Mouse (Mus musculus): Measurements from ENCODE around the gene H2-T3.
A peak's percentile ranks its signal among the peaks of the same experiment; 100 is the strongest.
"Not testable (repeated sequence)": the region's sequence is repeated elsewhere in the genome, so short reads cannot be mapped to it uniquely, and the experiment has no call there.

Gene H2-T3

GRCm38 (mm10) chr17:36190169-36190507 lies at the start of gene H2-T3:
Gene H2-T3 (minus strand): TSS chr17:36190287.
- no peak for DNase-seq

GRCm38 (mm10) chr17:36237321-36237921 lies 47.3 kb upstream of the H2-T3 start:
- DNase-seq: no peak

DNA sequence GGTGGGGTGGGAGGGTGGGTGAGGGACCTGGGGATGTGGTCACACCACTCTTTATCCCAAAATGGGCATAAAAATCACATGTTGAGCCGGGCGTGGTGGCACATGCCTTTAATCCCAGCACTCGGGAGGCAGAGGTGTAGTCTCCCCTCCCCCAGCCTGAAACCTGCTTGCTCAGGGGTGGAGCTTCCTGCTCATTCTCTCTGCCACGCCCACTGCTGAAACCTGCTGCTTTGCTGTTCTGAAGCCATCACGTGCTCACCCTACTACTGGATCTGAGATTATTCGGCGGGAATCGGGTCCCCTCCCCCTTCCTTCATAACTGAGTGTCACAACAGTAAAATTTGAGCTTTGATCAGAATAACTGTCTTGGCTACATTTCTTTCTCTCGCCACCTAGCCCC lies 45.2 kb upstream of the H2-T3 start:
- DNase-seq: not testable (repeated sequence)

DNA sequence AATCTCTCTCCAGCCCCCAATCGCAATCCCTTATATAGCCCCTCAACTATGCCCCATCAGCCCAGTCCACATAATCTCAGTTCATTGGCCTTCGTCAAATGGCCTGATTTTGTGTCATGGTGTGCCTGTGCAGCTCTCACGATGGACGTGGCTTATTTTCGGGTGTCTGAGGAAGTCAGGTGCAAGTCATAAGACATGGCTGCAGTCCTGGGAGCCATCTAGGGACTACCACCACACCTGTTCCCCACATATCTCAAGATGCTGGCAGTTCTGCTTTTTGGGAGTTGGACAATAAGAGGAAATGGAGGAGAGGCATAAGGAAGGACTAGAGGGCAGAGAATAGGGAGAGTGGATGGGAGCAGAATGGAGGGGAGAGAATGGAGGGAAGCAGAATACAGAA lies 43.5 kb upstream of the H2-T3 start:
- no peak for DNase-seq

DNA sequence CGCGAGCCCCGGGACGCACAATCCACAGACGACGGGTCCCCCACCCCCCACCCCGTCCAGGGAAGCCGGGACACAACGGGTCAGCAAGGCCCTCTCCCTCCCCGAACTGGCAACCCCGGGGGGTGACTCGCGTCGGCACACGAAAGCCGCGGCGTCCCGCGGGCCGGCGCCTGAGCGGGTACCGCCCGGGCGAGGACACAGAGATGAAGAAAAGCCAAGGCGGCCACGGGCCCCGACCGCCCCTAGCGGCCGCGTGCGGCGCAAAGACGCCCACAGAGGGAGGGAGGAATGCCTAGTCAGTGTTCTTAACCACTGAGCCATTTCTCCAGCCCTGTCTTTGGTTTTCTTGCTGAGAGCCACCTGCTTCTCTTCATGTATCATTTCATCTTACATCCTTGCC lies 41.2 kb upstream of the H2-T3 start:
- peak; percentile 62 to 83 for DNase-seq

- DNase-seq: no peak
Observed at GRCm38 (mm10) chr17:36229046-36229445, 39.0 kb upstream of the H2-T3 start.

DNA sequence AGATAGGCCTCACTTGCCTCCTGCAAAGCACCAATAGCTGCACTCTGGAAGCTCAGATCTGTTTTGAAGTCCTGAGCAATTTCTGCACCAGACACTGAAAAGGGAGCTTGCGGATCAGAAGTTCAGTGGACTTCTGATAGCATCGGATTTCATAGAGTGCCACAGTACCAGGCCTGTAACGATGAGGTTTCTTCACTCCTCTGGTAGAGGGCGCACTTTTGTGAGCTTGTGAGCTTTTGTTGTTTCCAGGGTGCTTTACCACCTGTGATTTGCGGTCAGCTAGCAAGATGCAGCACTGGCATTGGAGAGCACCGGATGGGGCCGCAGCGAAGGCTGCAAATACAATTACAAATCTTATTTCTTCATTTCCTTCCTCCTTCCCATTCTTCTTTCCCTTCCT lies 36.8 kb upstream of the H2-T3 start:
- DNase-seq: no peak

GRCm38 (mm10) chr17:36225231-36225824 lies 35.2 kb upstream of the H2-T3 start:
- peak in 1 of 2 experiments; percentile 12 for DNase-seq

DNA sequence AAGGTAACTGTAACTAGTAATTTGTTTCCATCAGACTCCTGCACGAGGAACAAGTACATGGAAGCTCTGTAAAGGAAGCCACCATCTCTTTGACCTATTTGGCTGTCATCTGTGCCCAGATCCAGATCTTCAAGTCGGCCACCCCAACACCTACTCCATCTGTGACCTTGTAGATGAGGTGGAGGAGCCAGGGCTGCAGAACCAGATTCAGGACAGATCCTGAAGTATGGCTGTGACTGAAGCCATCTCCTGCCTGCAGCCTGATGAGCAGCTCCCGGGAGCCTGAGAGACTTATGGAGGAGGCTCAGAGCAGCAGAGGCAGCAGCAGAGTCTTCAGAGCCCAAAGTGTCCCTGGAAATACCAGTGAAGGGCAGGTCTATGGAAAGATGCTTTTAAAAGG lies 34.4 kb upstream of the H2-T3 start:
- no peak for DNase-seq

GRCm38 (mm10) chr17:36218594-36219155 lies 28.6 kb upstream of the H2-T3 start:
- DNase-seq: no peak

- DNase-seq: no peak
Observed at GRCm38 (mm10) chr17:36215586-36215985, 25.5 kb upstream of the H2-T3 start.

GRCm38 (mm10) chr17:36206846-36207245 lies 16.8 kb upstream of the H2-T3 start:
- DNase-seq: no peak

DNA sequence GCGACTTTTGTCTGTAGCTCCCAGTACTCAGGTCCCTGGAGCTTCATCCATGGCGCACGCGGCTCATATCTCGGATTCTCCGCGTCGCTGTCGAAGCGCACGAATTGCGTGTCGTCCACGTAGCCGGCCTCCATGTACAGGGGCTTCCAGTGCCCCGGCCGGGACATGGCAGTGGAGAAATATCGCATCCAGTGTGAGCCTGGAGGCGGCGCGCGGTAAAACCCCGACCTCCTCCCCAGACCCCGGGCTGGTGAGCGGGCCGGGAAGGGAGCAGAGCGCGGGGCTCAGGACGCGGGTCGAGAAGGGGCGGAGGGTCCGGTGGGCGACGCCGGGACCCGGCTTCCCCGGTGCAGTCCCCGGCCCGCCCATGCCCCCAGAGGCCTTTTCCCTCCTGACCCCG lies 15.8 kb upstream of the H2-T3 start:
- DNase-seq: no peak

DNA sequence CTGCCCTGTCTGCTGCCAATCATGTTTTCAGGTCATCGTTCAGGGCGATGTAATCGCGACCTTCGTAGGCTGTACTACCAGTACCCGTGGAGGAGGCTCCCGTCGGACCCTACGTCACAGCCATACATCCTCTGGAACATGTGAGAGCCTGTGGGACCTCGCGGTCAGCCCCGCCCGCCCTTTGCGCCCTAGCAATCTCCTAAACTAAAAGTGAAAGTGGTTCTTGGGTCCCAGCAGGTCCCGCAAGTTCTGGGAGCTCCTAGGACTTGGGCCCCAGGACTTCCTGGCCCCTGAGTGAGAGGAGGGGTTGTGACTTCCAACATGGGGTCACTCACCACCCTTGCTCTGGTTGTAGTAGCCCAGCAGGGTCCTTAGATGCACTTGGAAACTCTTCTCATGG lies 15.4 kb upstream of the H2-T3 start:
- DNase-seq: no peak

GRCm38 (mm10) chr17:36201851-36202250 lies 11.8 kb upstream of the H2-T3 start:
- no peak for DNase-seq

DNA sequence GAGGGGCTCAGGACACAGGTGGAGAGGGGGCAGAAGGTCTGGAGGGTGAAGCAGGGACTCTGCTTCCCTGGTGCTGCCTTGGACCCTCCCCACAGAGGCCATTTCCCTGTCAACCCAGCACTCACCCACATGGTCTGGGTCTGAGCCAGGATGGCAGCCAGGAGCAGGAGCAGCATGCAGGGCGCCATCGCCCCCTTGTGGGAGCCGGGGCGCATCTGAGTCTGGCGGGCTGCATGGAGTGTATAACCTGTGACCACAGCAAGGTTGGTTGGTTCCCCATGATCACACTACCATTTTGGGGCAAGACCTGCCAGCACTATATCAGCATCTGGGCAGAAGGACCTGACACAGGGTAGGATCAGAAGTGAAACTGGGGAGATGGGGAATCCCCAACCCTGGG lies 8.2 kb upstream of the H2-T3 start:
- DNase-seq: no peak

GRCm38 (mm10) chr17:36194471-36194870 lies 4.4 kb upstream of the H2-T3 start:
- DNase-seq: no peak

DNA sequence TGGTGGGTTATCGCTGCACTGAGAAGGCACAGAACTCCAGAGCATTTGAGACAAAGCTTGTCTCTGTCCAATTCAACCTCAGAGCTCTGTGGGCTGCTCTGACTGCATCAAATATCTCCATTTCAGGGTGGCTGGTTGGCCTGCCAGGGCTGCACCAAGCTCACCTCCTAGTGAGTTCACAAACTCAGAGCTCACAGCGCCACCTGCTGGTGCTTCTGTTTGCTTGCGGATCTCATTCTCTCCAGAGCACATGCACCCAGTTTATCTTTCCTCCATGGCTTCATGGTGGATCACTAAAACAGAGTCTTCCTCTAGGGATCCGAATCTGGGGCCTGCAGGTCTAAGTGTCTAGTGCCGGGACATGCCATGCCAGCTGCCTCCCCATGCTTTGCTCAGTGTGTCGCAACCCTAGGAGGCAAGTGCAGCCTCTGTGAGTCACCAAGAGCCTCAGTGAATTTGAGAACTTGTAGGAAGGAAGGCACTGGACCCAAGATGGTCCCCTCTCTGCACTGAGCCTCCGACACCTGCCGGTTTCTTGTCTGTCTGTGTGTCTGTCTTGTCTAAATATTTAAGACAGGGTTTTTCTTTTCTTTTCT lies 3.6 kb upstream of the H2-T3 start:
- peak; percentile 22 to 56 for DNase-seq

DNA sequence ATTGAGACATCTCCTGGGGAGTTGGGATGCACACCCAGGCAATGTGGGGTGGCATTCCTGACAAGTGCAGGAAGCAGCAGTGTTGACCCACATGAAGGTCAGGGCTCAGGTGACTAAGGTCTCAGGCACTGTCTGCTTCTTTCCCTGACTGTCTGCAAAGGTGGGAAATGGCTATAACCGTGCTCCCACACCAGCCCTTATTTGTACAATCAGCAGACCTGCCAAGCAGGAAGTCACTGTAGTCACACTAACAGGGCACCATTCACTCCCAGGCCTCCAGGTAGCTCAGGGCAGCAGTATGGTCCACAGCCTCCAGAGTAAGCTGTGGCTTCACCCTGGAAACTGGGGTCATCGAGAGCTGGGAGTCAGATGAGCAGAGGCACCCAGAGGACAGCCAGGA lies 2.3 kb upstream of the H2-T3 start:
- DNase-seq: no peak

DNA sequence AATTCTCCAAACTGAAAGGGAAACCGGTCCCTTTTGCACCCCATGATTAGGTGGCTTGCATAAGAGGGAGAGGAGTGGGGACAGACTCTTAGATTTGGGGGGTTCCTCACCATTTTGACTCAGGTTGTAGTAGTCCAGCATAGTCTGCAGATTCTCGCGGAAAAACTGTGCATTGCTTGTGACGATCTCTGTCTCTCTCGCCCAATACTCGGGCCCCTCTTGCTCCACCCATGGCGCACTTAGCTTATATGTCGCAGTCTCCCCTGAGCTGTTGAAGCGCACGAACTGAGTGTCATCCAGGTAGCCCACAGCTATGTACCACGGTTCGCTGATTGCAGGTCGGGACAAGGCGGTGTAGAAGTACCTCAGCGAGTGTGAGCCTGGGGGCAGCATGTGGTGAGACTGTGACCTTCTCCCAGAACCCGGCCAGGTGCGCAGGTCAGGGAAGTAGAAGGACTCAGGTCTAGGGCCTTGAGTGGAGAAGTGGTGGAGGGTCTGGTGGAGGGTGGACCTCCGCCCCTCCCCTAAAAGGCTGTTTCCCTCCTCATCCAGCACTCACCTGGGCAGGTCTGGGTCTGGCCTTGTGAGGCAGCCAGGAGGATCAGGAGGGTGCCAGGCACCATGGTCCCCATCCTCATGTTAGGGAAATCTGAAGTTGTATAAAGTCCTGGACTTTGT lies 457 bp downstream of the H2-T3 start:
- no peak for DNase-seq

DNA sequence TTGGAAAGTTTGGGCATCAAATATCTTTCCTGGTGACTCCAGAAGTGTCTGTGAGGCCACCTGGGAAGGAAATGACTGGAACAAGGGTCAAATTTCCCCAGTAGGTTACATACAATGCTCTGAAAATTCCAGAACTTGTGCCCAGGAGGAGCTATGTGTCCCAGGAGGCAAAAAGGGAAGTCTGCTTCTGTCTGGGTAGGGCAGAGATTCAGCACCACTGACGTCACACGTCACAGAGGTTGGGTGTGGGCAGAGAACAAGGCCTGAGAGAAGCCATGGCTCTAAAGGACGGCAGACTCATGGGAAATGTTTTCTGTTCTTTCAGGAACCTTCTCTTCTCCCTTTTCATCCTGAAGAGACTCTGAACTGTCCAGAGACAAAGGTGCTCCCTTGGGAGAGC lies 2.5 kb downstream of the H2-T3 start:
- DNase-seq: no peak

- DNase-seq: no peak
Observed at GRCm38 (mm10) chr17:36182212-36182611, 7.9 kb downstream of the H2-T3 start.

DNA sequence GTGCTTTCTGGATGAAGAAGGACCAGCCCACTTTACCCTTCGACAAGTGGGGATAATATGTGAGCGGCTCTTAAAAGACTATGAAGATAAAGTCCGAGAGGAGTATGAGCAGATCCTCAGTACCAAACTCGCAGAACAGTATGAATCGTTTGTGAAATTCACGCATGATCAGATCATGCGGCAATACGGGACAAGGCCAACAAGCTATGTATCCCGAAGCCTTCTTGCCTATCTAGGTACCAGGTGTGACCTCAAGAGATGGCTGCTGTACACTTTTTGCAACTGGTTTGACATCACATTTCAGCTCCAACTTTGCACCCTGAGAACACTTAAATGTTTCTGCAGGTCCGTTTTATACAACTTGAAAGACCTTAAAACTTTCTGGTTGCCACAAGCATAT lies 10.6 kb downstream of the H2-T3 start:
- DNase-seq: not testable (repeated sequence)

- DNase-seq: peak in 1 of 2 experiments; percentile 7
Observed at GRCm38 (mm10) chr17:36178938-36179337, 11.1 kb downstream of the H2-T3 start.
